Mouse (Mus musculus): ENCODE measurements around the gene Atp6v1f. TPM values are rescaled to one million over a fixed set of nuclear protein-coding genes. Genes with fewer than 3 reads are reported as not detected.

Gene Atp6v1f
- total and polyA plus RNA-seq, 3 experiments = 251 to 373 (median 328) TPM

DNA sequence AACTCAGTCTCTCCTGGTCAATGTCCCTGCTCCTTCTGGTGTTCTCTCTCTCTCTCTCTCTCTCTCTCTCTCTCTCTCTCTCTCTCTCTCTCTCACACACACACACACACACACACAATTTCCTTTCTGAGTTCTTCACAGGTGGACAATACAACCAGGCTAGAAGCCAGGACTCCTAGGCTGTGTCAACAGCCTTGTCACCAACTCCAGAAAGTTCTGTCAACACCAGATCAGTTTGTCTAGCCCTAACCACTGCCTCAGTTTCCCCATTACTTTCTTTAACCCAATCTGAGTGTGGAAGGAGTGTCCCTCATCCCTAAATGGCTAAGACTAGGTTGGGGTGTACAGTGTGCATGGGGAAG, 34.9 kb upstream of the Atp6v1f start:
- Histone ChIP-seq H3K4me2 (ENCODE audit: insufficient read depth, low read depth, poor library complexity, severe bottlenecking) (no peak overlapping the region), H3K79me2 (replicated peaks; ENCODE audit: control insufficient read depth, extremely low read depth, insufficient read depth, poor library complexity, severe bottlenecking) (no peaks in the 10 kb centered on the region), H3K9ac (ENCODE audit: insufficient read depth, low read depth) (no peak overlapping the region), H3K9me3 (replicated peaks; ENCODE audit: low read length) (peaks cover 3% of the 10 kb centered on the region), H3K4me3 (replicated peaks in 1 of 3; ENCODE audit: low read depth in 2 of 3, low read length in 2 of 3, poor library complexity in 1 of 3) (no peak overlapping the region), H3K4me1 (ENCODE audit: control insufficient read depth in 1 of 2, insufficient read depth in 2 of 2) (peaks cover 18 to 60% of the 10 kb centered on the region in 2 experiments), H3K36me3 (replicated peaks in 1 of 2; ENCODE audit: control insufficient read depth in 1 of 2, insufficient read depth in 1 of 2, low read length in 1 of 2) (no peaks in the 10 kb centered on the region), H3K27me3 (replicated peaks) (peaks cover 2% of the 10 kb centered on the region), H3K27ac (ENCODE audit: insufficient read depth, low read depth) (no peak overlapping the region)
- in situ Hi-C loops (cut with MboI; ENCODE audit: low pct_ligation_motif_present, low pct_unique_long_range_greater_than_20kb, low sequenced_read_pairs) = no loop called here
- dilution Hi-C loops (cut with MboI; ENCODE audit: extremely low pct_ligation_motif_present, extremely low pct_unique_long_range_greater_than_20kb, low sequenced_read_pairs) = no loop called here
- TF ChIP-seq MAZ (IDR thresholded peaks at IDR 0.05; ENCODE audit: low read depth, low read length) = no peak
- no peak for TF ChIP-seq USF2 (conservative IDR thresholded peaks at IDR 0.05; ENCODE audit: low read depth, low read length)
- TF ChIP-seq SIN3A (IDR thresholded peaks at IDR 0.05; ENCODE audit: low read length) = no peak
- no peak for TF ChIP-seq CTCF (conservative IDR thresholded peaks at IDR 0.05 in 1 of 2, IDR thresholded peaks at IDR 0.05 in 1 of 2; ENCODE audit: low read depth in 2 of 2, low read length in 2 of 2)
- no peak for TF ChIP-seq ZC3H11A (IDR thresholded peaks at IDR 0.05; ENCODE audit: low read depth, low read length)
- no peak for TF ChIP-seq RCOR1 (conservative IDR thresholded peaks at IDR 0.05; ENCODE audit: low read depth, low read length)
- no peak for TF ChIP-seq E2F4 (IDR thresholded peaks at IDR 0.05; ENCODE audit: insufficient replicate concordance, low read depth, low read length)
- no peak for DNase-seq (ENCODE audit: extremely low read depth)

GRCm38 (mm10) chr6:29433038-29433803, 34.3 kb upstream of the Atp6v1f start, which contains the start of gene Flnc:
Flnc (plus strand) TSS chr6:29433256.
- TF ChIP-seq MAZ (IDR thresholded peaks at IDR 0.05; ENCODE audit: low read depth, low read length) = no peak
- TF ChIP-seq POLR2A (IDR thresholded peaks at IDR 0.05; ENCODE audit: low read depth, low read length) = no peak
- TF ChIP-seq MAX (IDR thresholded peaks at IDR 0.05; ENCODE audit: low read length) = no peak
- TF ChIP-seq MEF2A (IDR thresholded peaks at IDR 0.05; ENCODE audit: borderline replicate concordance, low read depth, low read length) = no peak
- TF ChIP-seq SIN3A (IDR thresholded peaks at IDR 0.05; ENCODE audit: low read length) = no peak
- no peak for TF ChIP-seq TCF12 (IDR thresholded peaks at IDR 0.05; ENCODE audit: low read depth, low read length)
- TF ChIP-seq RCOR1 (conservative IDR thresholded peaks at IDR 0.05; ENCODE audit: low read depth, low read length) = no peak
- TF ChIP-seq CTCF (conservative IDR thresholded peaks at IDR 0.05 in 1 of 2, IDR thresholded peaks at IDR 0.05 in 1 of 2; ENCODE audit: low read depth in 2 of 2, low read length in 2 of 2) = no peak
- no peak for TF ChIP-seq NELFE (IDR thresholded peaks at IDR 0.05; ENCODE audit: low read depth, low read length)
- no peak for TF ChIP-seq JUND (conservative IDR thresholded peaks at IDR 0.05; ENCODE audit: low read depth, low read length)
- no peak for TF ChIP-seq KAT2A (IDR thresholded peaks at IDR 0.05; ENCODE audit: insufficient replicate concordance, low read length)
- no peak for TF ChIP-seq CHD2 (IDR thresholded peaks at IDR 0.05; ENCODE audit: low read length)
- TF ChIP-seq EP300 (IDR thresholded peaks at IDR 0.05; ENCODE audit: low read length) = no peak
- TF ChIP-seq USF1 (IDR thresholded peaks at IDR 0.05; ENCODE audit: low read depth, low read length) = no peak
- TF ChIP-seq SMC3 (IDR thresholded peaks at IDR 0.05; ENCODE audit: low read depth, low read length) = no peak
- no peak for TF ChIP-seq UBTF (IDR thresholded peaks at IDR 0.05; ENCODE audit: low read depth, low read length)
- Histone ChIP-seq H3K27me3 (replicated peaks) (peaks cover 6% of the 10 kb centered on the region), H3K9me3 (replicated peaks; ENCODE audit: low read length) (peaks cover 3% of the 10 kb centered on the region), H3K4me2 (ENCODE audit: insufficient read depth, low read depth, poor library complexity, severe bottlenecking) (no peak within 1 kb of the TSS), H3K79me2 (replicated peaks; ENCODE audit: control insufficient read depth, extremely low read depth, insufficient read depth, poor library complexity, severe bottlenecking) (no peaks in the 10 kb centered on the region), H3K36me3 (replicated peaks in 1 of 2; ENCODE audit: control insufficient read depth in 1 of 2, insufficient read depth in 1 of 2, low read length in 1 of 2) (no peaks in the 10 kb centered on the region), H3K27ac (ENCODE audit: insufficient read depth, low read depth) (no peak within 1 kb of the TSS), H3K4me3 (replicated peaks in 1 of 3; ENCODE audit: low read depth in 2 of 3, low read length in 2 of 3, poor library complexity in 1 of 3) (no peak within 1 kb of the TSS), H3K9ac (ENCODE audit: insufficient read depth, low read depth) (no peak within 1 kb of the TSS), H3K4me1 (ENCODE audit: control insufficient read depth in 1 of 2, insufficient read depth in 2 of 2) (peaks cover 18 to 60% of the 10 kb centered on the region in 2 experiments)
- dilution Hi-C loops (cut with MboI; ENCODE audit: extremely low pct_ligation_motif_present, extremely low pct_unique_long_range_greater_than_20kb, low sequenced_read_pairs) (no loop called here), in situ Hi-C loops (cut with MboI; ENCODE audit: low pct_ligation_motif_present, low pct_unique_long_range_greater_than_20kb, low sequenced_read_pairs) (no loop called here)
- no peak for DNase-seq (ENCODE audit: extremely low read depth)

Measured in CH12.LX (cell line).